Comparison of ENCODE assay signal across 17 mouse cellular contexts in genomic region chr6:88442551-88442950, GRCm38 (mm10).
DNase-seq lines count a peak whose midpoint lies in the region.
"Had no signal": no experiment of that assay in that cellular context is flagged by ENCODE, and none has a peak within 500 bp of the region (broad histone marks: within the 10 kb centered on the region; RNA-seq: fewer than 3 reads in every experiment).

No protein-coding gene starts in this region.

- peak; percentile 45 for DNase-seq in CD4-positive, CD25-positive, alpha-beta regulatory T cell, adult 2 months (ENCODE audit: low read depth, low spot score)
- peak; percentile 54 for DNase-seq in T-cell, adult 2 months (ENCODE audit: low spot score)
- DNase-seq in thymus, adult 18-20 months, result peak; percentile 20 to 60
- peak; percentile 67 for DNase-seq in thymus, postnatal 25 days
- DNase-seq in right cerebral cortex, postnatal 14 days, result no peak
- DNase-seq in lung, postnatal 4 days, result no peak
- DNase-seq in urinary bladder, postnatal 4 days (ENCODE audit: low spot score in 2 of 2), result no peak
- DNase-seq: adrenal gland, postnatal 25 days; B cell, adult 2 months; cerebellum, adult 11-12 months; cerebellum, adult 9-11 months; heart, postnatal 36 days; kidney, adult 11 months; kidney, postnatal 25 days; lung, postnatal 36 days; right cerebral cortex, adult 18-20 months; right cerebral cortex, postnatal 4 days had no signal

Comparison
In these comparisons a context has a peak if more than half of its experiments do, and no peak if none do; other contexts are left out.
1. DNase-seq: peak in CD4-positive, CD25-positive, alpha-beta regulatory T cell, adult 2 months (single experiment), T-cell, adult 2 months (single experiment), thymus, adult 18-20 months (2 of 2) and thymus, postnatal 25 days (single experiment); none in right cerebral cortex, postnatal 14 days (single experiment), lung, postnatal 4 days (0 of 2) and urinary bladder, postnatal 4 days (0 of 2).